Mouse (Mus musculus) C2C12 (cell line): ENCODE data around the gene Polq. TPM values are rescaled to one million over a fixed set of nuclear protein-coding genes. Genes with fewer than 3 reads are reported as not detected.
"Not testable (repeated sequence)": the region's sequence is repeated elsewhere in the genome, so short reads cannot be mapped to it uniquely, and the experiment has no call there.

Source experiments
- H3K27me3 ChIP-seq: one replicate; pipeline ENCODE4 v1.6.1; 2011; ENCODE audit not compliant: control insufficient read depth, insufficient read depth, insufficient read length
- H3K36me3 ChIP-seq: one replicate; pipeline ENCODE4 v1.6.1; 2011; ENCODE audit not compliant: control insufficient read depth, insufficient read depth
- H3K4me3 ChIP-seq: one replicate; pipeline ENCODE4 v1.5.1; 2011; ENCODE audit warnings: mild to moderate bottlenecking, control low read depth; ENCODE audit not compliant: poor library complexity, insufficient read depth, severe bottlenecking
- H3K79me2 ChIP-seq: one replicate; pipeline ENCODE4 v1.6.1; 2011; ENCODE audit not compliant: control insufficient read depth, insufficient read depth
- H3K79me3 ChIP-seq: one replicate; pipeline ENCODE4 v1.6.1; 2011; ENCODE audit warnings: low read depth, control low read depth
- H3ac ChIP-seq: one replicate; pipeline ENCODE3; 2011; ENCODE audit warnings: low read depth; ENCODE audit not compliant: control insufficient read depth, insufficient read length
- CEBPB ChIP-seq: IDR thresholded peaks from one replicate; pipeline ENCODE4 v1.6.1; 2011; ENCODE audit warnings: low read depth, mild to moderate bottlenecking, control low read depth, moderate library complexity
- CTCF ChIP-seq: IDR thresholded peaks from one replicate; pipeline ENCODE4 v1.5.1; 2011; ENCODE audit not compliant: control insufficient read depth, insufficient read depth, insufficient read length
- FOSL1 ChIP-seq: IDR thresholded peaks from one replicate; pipeline ENCODE4 v1.8.0; 2011; ENCODE audit warnings: mild to moderate bottlenecking, low read length; ENCODE audit not compliant: poor library complexity, insufficient read depth, severe bottlenecking
- MAX ChIP-seq: IDR thresholded peaks from one replicate; pipeline ENCODE4 v1.6.1; 2011; ENCODE audit warnings: mild to moderate bottlenecking, control low read depth
- MYOD1 ChIP-seq: IDR thresholded peaks from one replicate; pipeline ENCODE4 v1.6.1; 2011; ENCODE audit warnings: low read depth; ENCODE audit not compliant: control insufficient read depth, insufficient read length
- MYOG ChIP-seq: IDR thresholded peaks from one replicate; pipeline ENCODE4 v1.6.1; 2011; ENCODE audit not compliant: control insufficient read depth, insufficient read length; ENCODE audit errors: extremely low read depth
- USF1 ChIP-seq: IDR thresholded peaks from one replicate; pipeline ENCODE4 v1.6.1; 2011; ENCODE audit warnings: low read depth, mild to moderate bottlenecking, control low read depth, moderate library complexity
- polyA plus RNA-seq: library from polyadenylated mRNA; unstranded; fragments of >200 nt; fragmentation: generic; extraction: Trizol; gene quantifications from one replicate; pipeline ENCODE4 v1.2.1, GENCODE M21; 2012; ENCODE audit warnings: missing spikeins

Polq gene
- polyA plus RNA-seq, 1 experiment, result 2.5 TPM

- peaks cover 43% of the 10 kb centered on the region for H3K36me3 ChIP-seq
- no peak overlapping the region for H3K4me3 ChIP-seq
- H3K79me3 ChIP-seq, result no peaks in the 10 kb centered on the region
- TF ChIP-seq CEBPB (no peak), MYOG (no peak), USF1 (no peak), MAX (no peak), MYOD1 (no peak), CTCF (no peak), FOSL1 (no peak)
- H3ac ChIP-seq, result no peak overlapping the region
- no peaks in the 10 kb centered on the region for H3K27me3 ChIP-seq
- H3K79me2 ChIP-seq, result no peaks in the 10 kb centered on the region
Measured at GRCm38 (mm10) chr16:37059631-37060030, 48.0 kb downstream of the Polq start.

GRCm38 (mm10) chr16:37061261-37061660, 49.7 kb downstream of the Polq start:
- TF ChIP-seq MAX, result no peak
- TF ChIP-seq FOSL1, result no peak
- no peak for TF ChIP-seq CTCF
- TF ChIP-seq CEBPB, result no peak
- TF ChIP-seq USF1, result no peak
- no peak for TF ChIP-seq MYOD1
- TF ChIP-seq MYOG, result no peak
- no peak overlapping the region for H3K4me3 ChIP-seq
- no peaks in the 10 kb centered on the region for H3K27me3 ChIP-seq
- no peaks in the 10 kb centered on the region for H3K79me3 ChIP-seq
- peaks cover 40% of the 10 kb centered on the region for H3K36me3 ChIP-seq
- no peaks in the 10 kb centered on the region for H3K79me2 ChIP-seq
- H3ac ChIP-seq, result no peak overlapping the region

GRCm38 (mm10) chr16:37072354-37072753, 60.8 kb downstream of the Polq start:
- Histone ChIP-seq H3K79me2 (no peaks in the 10 kb centered on the region), H3K4me3 (no peak overlapping the region), H3K27me3 (no peaks in the 10 kb centered on the region), H3K36me3 (peaks cover 35% of the 10 kb centered on the region), H3K79me3 (no peaks in the 10 kb centered on the region), H3ac (no peak overlapping the region)
- TF ChIP-seq CTCF (no peak), MYOD1 (no peak), CEBPB (no peak), MYOG (no peak), USF1 (no peak), FOSL1 (no peak), MAX (no peak)

- H3K79me2 ChIP-seq, result no peaks in the 10 kb centered on the region
- no peaks in the 10 kb centered on the region for H3K27me3 ChIP-seq
- H3K79me3 ChIP-seq, result no peaks in the 10 kb centered on the region
- H3ac ChIP-seq, result no peak overlapping the region
- TF ChIP-seq MYOG (no peak), CTCF (no peak), CEBPB (no peak), USF1 (no peak), MYOD1 (no peak), FOSL1 (no peak), MAX (no peak)
- H3K4me3 ChIP-seq, result no peak overlapping the region
- H3K36me3 ChIP-seq, result peaks cover 48% of the 10 kb centered on the region
Measured at GRCm38 (mm10) chr16:37089648-37090047, 78.1 kb downstream of the Polq start.

- no peaks in the 10 kb centered on the region for H3K79me3 ChIP-seq
- no peaks in the 10 kb centered on the region for H3K27me3 ChIP-seq
- TF ChIP-seq USF1, result no peak
- peaks cover 42% of the 10 kb centered on the region for H3K36me3 ChIP-seq
- H3K79me2 ChIP-seq, result no peaks in the 10 kb centered on the region
- H3K4me3 ChIP-seq, result no peak overlapping the region
- H3ac ChIP-seq, result no peak overlapping the region
Measured at GRCm38 (mm10) chr16:37094169-37094833, 82.7 kb downstream of the Polq start.

- no peaks in the 10 kb centered on the region for H3K27me3 ChIP-seq
- H3ac ChIP-seq, result no peak overlapping the region
- H3K4me3 ChIP-seq, result no peak overlapping the region
- H3K79me3 ChIP-seq, result no peaks in the 10 kb centered on the region
- no peaks in the 10 kb centered on the region for H3K79me2 ChIP-seq
- H3K36me3 ChIP-seq, result no peaks in the 10 kb centered on the region
- TF ChIP-seq CEBPB (no peak), MAX (no peak), CTCF (no peak), FOSL1 (no peak), MYOD1 (no peak), USF1 (no peak), MYOG (no peak)
Measured at GRCm38 (mm10) chr16:37108763-37109162, 97.2 kb downstream of the Polq start.

- Histone ChIP-seq H3K36me3 (no peaks in the 10 kb centered on the region), H3K79me2 (no peaks in the 10 kb centered on the region), H3ac (no peak overlapping the region), H3K27me3 (no peaks in the 10 kb centered on the region), H3K79me3 (no peaks in the 10 kb centered on the region), H3K4me3 (no peak overlapping the region)
- TF ChIP-seq MAX (no peak), USF1 (no peak), CTCF (peak; percentile 36), CEBPB (no peak)
Measured at GRCm38 (mm10) chr16:37109285-37109684, 97.7 kb downstream of the Polq start.

- not testable (repeated sequence) for H3K79me2 ChIP-seq, H3ac ChIP-seq, H3K27me3 ChIP-seq, H3K4me3 ChIP-seq, H3K36me3 ChIP-seq, H3K79me3 ChIP-seq
Measured at GRCm38 (mm10) chr16:37125190-37125589, 113.6 kb downstream of the Polq start.
